Mouse (Mus musculus): Measurements from ENCODE around the gene Sik3.

Gene Sik3

DNA sequence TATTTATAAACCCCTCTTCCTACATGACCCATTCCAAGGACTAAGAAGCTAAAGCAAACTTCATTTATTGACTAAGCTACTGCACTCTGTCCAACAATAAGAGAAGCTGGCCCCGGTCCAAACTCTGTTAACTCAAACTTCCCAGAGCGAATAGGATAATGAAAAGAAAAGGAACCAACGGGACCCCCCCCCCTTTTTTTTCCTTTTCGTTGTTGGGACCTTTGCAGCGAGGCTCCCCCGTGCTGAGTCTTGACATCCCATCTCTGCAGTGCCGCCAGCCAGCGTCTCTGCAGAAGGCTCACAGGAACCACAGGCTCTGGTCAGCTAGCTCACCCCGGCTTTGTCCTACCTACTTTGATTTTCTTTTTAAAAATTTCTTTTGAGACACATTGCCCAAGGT is 3.2 kb downstream of the Sik3 start:
- no peak for DNase-seq (ENCODE audit: extremely low spot score)

DNA sequence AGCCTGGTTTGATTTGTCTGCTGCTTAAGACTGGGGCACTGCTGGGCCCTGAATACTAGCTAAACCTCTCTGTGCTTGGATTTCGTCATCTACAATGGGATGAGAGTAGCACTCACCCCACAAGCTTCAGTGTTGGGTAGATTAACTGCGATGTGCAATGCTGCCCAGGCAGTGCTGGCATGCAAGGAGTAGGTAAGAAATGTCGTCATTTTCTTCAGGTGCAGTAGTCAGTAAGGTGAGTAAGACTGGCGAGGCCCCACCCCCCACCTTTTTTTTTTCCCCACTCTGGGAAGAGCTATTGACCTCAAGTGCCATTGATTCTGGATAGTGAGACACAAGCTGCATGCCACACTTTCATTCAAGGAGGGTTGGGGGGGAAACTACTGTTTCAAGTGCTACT is 3.8 kb downstream of the Sik3 start:
- DNase-seq (ENCODE audit: extremely low spot score): no peak

DNA sequence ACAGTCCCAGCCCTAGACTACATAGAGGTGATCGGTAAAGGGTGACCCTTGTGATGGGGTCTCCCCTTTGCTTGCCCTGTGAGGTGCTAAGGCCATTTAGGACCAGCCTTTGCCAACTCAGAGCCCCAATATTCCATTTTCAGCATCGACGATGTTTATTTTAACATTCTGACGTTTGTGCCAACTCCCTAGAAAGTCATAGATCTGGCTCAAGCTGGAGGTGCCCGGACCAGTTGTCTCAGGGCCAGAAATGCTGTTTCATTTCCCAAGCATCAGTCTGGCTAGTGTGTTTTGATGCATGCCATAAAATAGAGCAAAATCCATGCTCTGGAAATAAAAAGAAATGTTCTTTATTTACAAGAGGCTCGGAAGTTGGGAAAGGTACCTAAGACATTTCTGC is 5.7 kb downstream of the Sik3 start:
- no peak for DNase-seq (ENCODE audit: extremely low spot score)

DNA sequence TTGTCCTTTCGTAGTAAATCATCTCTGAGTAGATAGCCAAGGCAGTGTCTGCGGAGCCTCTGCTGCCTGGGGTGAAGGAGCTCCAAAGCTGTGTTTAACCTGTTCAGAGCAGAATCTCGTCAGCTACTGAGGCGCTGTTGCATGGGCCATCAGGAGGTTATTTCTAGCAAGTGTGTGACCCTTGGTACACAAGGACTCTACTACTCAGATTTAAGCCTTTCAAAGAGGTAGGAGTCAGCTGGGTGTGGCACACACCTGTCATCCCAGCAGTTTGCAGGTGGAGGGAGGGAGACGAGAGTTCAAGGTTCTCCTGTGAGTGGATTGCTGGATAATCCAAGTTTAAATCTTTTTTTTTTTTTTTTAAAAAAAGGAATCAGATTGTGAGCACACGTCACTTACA is 7.4 kb downstream of the Sik3 start:
- no peak for DNase-seq (ENCODE audit: extremely low spot score)

DNA sequence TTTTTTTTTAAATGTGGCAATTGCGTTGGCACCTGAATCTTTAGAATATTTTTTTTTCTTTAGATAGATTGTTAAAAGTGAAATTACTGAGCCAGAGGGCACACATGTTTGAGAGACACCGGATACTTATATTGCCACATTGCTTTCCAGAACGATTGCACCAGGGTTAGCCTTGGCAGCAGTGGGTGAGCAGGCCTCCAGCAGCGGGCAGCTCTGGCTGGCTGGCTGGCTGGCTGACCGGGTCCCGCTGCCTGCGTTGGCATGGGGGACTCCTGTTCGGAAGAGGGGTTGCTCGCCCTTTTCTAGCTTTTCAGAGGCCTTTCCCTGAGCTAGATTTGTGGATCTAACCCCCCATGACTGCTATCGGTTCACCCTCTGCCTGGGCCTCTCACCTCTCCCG is 11.0 kb downstream of the Sik3 start:
- no peak for DNase-seq (ENCODE audit: extremely low spot score)

DNA sequence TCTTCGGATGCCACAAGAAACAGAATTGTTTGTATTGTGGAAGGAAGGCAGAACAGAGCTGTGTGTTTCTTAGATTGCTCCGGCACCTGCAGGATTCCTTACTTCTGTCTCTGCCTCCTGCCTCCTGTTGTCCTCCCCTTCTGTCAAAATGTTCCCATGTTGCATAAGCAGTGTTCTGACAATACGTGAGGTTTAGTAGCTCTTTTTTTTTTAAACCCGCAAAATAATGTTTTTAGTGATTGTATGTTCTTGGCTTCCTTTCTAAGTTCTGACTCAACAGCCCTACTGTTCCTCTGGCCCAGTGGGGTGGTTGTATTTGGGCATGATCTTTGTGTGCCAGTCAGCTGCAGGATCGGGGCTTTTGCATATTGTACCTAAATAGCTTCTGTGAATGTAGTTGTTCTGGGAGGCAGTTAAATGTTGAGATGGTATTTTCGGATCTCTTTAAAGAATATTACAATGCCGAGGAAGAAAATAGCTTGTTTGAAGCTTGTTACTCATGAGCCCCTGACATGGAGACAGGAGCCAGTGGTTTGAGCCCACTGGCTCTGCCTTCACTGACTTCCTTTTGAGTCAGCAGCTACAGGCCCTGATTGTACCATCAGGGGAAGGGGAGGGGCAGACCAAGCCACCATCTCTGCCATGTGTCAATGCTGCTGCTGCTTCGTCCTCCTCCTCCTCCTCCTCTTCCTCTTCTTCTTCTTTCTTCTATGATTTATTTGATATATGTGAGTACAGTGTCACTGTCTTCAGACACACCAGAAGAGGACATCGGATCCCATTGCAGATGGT is 13.6 kb downstream of the Sik3 start:
- DNase-seq (ENCODE audit: extremely low spot score): no peak

DNA sequence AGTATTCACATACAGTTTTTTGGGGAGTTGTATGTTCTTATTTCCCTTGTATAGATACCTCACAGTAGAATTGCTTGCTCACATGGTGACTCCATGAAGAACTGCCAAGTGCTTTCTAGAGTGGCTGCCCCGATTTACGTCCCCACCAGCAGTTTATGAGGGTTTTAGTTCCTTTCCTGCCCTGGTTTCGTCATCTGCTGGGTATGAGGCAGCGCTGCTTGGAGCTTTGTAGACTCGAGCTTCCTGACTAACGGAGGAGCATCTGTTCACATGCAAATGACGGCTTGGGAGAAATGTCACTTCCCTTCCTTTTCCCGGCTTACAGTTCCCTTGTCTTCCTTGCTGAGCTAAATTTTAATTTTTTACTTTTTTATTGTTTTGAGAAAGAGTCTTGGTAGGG is 15.4 kb downstream of the Sik3 start:
- DNase-seq (ENCODE audit: extremely low spot score): no peak

DNA sequence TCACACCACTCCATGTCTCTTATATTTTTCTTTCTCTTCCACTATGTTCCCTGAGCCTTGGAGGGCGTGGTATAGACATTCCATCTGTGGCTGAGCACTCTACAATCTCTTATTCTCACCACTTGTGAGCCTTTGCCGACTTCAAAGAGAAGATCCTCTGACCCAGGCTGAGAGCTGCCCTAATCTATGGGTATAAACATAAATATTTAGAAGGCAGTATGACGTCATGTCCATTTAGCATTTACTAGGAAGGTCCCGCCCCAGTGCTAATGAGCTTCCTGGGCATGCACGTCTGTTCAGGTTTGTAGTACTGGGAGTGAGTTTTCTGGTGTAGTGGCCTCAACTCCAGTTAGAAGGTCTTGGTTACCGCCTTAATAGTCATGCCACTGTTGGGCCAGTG is 16.9 kb downstream of the Sik3 start:
- DNase-seq (ENCODE audit: extremely low spot score): no peak

DNA sequence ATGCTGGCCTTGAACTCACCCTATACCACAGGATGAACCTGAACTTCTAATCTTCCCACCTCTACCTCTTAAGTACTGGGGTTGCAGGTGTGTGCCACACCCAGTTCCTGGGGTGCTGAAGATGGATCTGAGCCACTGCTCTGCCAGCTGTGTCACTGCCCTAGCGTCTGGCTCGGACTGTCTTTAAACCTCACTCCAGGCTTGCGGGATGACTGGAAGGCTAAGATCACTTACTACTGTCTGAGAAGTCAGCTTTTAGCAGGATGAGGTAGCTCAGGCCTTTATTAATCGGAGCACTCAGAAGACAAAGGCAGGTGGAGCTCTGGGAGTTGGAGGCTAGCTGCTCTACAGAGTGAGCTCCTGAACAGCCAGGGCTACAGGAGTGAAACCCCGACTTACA is 17.6 kb downstream of the Sik3 start:
- DNase-seq (ENCODE audit: extremely low spot score): no peak

DNA sequence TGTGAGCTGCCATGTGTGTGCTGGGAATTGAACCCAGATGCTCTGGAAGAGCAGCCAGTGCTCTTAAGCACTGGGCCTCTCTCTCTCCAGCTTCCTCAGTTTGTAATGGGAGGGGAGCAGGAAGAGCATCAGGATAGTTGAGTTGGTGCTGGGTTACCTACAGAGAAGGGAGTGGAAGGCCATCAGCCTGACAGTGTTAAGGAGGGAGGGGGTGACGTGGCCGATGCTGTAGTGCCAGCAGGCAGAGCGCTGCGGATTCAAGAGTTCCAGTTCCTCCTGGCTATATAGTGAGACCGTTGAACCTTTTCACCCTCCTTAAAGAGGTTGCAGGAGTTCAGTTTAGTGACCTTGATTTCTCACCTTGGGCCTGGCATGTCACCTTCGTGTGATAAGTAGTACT is 18.3 kb downstream of the Sik3 start:
- DNase-seq (ENCODE audit: extremely low spot score): no peak

DNA sequence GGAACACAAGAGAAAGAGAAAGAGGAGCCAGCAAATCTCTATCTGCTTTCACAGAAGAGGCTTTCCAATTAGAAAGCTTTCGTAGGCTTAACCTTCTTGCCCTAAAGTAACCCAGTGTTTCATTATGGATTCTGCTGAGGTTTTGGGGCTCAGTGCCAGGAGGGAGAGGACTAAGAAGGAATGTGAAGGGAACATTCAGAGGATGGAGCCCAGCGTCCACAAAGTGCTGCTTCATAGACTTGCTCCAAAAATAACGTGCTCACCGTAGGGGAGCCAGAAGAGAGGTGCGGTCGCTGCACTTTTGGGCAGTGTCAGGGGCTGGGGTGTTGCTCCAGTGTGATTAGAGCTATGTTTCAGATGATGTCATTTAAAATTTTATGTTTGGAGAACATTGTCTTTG is 19.6 kb downstream of the Sik3 start:
- DNase-seq (ENCODE audit: extremely low spot score): no peak

DNA sequence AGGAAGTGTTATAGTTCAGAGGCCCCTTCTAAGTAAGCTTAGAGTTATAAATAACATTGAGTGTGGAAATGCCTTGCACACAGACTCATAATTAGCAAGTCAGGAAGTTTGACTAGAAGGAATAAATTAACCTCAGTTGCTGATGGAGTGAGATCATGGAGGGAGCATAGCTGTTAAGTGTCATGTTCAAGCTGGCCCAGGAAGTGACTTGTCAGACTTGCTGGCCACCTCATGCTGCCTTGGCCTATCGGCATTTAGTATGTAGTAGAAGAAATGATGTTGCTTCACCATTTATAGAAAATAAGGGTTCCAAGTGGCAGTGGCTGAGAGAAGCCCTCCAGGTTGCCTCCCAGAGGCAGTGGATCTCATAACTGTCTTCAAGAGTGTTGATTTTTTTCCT is 20.4 kb downstream of the Sik3 start:
- no peak for DNase-seq (ENCODE audit: extremely low spot score)

DNA sequence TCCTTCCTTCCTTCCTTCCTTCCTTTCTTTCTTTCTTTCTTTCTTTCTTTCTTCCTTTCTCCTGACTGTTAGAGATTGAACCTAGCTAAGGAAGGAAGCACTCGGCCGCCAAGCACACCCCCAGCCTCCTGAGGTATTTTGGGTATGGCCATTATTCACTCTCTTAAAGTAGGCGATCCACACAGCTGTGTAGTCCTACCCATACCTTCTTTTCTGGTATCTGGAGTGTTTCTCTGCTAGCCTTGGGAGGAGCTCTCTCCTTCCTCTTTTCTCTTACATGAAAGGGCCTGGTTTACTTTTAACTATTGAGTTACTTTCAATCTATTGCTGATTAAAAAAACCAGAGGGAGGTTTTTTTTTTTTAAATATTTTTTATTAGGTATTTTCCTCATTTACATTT is 21.2 kb downstream of the Sik3 start:
- DNase-seq (ENCODE audit: extremely low spot score): no peak

DNA sequence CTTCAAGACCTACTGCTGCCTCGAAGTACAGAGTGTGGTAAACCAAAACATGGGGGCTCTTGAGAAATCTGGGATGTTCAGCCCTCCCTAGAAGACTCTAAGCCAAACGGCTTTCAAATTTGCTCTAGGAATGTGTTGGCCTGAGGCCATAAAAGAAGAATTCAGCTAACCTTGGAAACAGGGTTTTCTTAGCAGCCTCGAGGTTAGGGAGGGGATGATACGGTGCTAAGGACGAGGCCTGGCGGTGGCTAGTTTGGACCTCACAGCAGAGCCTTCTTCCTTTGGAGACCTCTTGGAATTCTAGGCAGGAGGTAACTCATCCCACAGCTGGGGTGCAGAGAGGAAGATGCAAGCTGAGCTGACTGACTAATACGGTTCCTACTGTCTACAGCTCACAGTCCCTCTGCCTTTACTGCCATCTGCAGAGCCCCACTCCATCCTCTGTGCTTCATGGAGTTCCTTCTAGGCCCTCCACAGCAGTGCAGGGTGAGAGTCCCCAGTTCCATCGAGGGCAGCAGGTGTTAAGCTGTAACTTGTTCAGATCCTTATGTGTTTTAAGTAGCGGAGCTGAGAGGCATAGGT is 22.8 kb downstream of the Sik3 start:
- DNase-seq (ENCODE audit: extremely low spot score): no peak

DNA sequence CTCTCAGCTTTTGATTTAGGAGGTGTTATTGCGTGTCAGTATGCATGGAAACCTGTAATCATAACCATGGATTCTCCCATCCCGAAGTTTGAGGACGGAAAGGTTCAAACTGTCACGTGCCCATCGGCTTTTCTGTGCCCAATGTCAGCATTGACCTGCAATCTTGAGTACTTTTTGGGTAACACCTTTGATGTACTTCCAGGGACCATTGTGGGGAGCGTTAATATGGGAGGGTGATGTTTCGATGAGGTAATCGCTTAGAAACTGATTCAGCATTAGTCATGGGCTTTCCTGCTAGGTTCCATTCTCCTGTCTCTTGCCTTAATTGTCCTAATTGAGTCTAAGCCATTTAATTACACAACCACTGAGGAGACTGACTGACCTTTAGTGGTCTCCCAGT is 24.3 kb downstream of the Sik3 start:
- no peak for DNase-seq (ENCODE audit: extremely low spot score)

DNA sequence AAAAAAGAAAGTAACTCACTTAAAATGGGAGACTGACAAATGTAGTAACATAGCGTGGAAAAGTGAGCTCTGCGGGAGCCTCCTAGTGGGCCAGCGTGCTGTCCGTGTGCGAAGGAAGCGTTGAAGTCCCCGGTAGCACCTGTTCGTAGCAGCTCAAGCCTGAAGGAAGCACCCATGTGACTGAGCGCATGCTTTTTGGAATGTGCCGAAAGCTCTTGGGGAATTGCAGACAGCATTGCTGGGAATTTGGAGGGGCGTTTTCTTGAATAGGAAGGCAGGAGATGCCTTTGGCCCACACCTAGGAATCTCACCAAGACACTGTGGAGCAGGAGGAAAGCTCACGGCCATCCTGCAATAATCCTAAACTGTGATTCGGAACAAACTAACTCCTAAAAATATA is 26.2 kb downstream of the Sik3 start:
- DNase-seq (ENCODE audit: extremely low spot score): no peak

DNA sequence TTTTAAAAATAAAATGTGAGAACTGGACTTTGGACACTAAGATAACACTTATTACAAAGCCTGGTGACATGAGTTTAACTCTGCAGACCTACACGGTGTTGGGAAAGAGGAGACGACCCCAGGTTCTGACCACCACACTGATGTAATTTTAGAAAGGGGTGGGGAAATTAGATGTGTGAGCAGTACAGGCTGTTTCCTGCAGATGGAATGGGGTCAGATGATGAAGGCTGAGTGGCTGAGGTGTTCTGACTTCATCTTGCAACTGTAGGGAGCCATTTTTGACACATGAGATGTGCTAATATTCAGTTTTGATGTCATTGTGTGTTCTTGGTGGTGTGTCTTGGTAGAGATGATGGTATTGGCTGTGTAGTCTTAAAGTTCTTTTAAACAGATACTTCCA is 28.6 kb downstream of the Sik3 start:
- DNase-seq (ENCODE audit: extremely low spot score): no peak

DNA sequence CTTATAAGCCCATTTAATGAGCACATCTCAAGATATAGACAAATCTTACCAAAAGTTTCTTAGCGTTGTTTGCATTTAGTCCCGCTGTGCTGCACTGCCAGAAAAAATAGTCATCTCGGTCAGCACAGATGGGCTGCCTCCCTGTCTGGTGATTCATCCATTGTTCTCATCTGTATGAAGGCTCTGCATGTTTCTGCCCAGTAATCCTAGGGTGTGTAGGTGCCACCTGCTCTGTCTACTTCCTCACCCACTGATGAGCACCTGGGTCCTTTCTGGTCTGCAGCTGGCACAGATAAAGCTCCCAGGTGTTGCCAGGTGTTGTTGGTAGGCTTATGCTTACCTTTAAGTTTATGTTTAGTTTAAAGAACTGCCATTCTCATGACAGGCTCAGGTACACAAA is 29.8 kb downstream of the Sik3 start:
- no peak for DNase-seq (ENCODE audit: extremely low spot score)

DNA sequence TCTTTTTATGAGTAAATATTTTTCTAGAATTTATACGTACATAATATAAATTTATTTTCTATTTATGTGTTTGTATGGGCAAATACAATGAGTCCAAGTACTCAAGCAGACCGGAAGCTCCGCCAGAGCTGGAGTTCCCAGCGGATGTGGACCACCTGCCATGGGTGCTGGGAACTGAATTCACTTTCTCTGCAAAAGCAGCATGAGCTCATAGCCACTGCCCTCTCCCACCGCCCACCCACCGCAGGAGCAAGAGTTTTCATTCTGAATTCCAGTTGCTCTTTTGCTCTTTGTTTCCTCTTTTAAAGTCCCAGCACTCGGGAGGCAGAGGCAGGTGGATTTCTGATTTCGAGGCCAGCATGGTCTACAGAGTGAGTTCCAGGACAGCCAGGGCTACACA is 31.0 kb downstream of the Sik3 start:
- DNase-seq (ENCODE audit: extremely low spot score): no peak

DNA sequence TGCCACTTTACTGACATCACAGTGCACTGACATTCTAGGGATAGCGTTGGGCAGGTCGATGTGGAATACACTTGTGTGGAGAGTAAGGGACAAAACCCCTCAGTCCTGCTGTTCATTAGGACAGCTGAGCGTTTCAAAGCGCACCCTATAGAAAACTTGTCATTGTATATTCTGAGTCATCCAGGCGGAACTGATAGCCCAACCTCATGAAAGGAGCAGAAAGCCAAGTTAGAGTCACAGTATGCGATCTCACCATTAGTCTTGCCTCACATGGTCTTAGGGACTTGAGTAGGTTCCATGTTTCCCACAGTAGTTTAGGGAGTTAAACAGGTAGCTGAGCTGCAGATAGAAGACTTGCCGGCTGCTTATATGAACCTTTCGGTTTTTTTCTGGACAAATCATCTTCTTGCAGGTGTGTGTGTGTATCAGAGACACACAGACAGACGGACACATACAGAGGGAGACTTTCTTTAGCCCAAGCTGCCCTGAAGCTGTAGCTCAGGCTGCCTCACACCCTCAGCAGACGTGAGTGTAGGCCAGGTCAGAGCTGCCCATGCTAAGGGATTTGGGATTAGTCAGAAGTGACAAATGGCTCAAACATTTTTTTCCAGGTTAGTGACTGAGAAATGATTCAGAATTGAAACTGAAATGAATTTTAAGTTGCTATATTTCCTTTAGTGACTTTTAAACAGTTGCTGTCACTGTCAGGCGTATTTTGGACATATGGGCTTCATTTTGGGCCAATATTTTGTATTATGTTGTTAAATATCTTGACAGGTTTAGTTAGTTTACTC is 34.3 kb downstream of the Sik3 start:
- DNase-seq (ENCODE audit: extremely low spot score): no peak

DNA sequence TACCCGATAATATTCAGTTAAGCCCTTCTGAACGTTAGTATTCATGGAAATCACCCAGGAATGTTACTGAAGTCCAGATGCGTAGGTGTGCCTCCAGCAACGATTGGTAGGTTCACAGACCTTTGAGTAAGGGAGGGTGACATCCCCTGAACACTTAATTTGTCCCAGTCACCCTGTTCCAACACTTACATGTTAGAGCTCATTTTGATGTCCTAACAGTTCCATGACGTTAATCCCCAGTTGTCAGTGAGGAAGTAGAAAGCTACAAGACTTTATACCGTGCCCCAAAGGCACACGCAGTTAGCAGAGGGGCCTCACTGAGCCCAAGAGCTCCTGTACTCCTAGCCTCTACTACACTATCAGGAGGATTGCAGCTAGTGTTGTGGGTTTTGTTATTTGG is 36.9 kb downstream of the Sik3 start:
- no peak for DNase-seq (ENCODE audit: extremely low spot score)

DNA sequence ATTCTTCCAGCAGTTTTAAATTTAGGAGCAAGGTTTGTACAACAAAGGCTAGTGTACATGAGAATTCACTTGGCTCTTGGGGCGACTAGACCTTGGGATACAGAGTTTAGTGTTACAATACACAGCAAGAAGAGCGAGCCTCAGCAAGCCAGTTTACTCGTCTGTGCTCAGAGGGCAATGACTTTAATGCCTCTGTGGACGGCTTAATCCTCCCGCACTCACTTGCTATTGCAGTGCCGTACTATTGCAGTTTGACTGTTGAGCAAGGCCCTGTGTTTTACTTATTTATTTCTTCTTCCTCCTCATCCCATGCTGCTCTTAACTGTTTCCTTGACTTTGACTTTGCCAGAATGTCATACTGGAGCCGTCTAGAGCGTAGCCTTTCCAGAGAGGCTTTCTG is 37.6 kb downstream of the Sik3 start:
- DNase-seq (ENCODE audit: extremely low spot score): no peak

DNA sequence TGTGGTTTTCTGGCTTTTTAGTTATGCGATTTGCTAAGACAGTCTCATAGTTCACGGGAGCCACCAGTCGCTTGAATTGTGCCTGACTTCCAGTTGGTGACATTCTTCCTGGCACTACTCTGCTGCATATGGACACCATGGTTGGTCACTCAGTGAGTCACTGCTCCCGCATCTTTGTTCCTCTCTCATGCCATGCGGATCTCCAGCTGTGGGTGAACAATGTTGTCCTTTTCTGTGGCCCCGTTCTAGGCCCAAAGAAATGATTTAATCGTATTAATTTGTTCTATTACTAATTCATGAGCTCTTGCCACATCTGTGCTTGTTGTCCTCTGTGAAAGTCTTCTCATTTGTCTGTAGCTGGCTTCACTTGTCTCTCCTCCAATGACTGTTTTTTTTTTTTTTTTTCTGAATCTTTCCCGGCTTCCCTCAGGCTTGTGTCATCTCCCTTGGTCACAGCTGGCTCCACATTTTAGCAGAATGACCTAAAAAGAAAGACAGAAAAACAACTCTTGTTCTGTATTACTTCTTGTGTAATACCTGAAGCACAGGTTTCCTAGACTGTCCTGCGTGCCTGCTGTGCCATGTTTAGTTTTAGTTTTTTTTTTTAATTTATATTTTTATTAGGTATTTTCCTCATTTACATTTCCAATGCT is 40.5 kb downstream of the Sik3 start:
- DNase-seq (ENCODE audit: extremely low spot score): no peak
